Mouse (Mus musculus) liver, embryonic 14.5 days (tissue): Measurements from ENCODE around the gene Ube4b.

ENCODE experiments used
- CTCF ChIP-seq: IDR thresholded peaks from 2 replicates; pipeline ENCODE4 v1.5.1; 2016; ENCODE audit warnings: antibody characterized with exemption, low read depth, control low read depth
- EP300 ChIP-seq: IDR thresholded peaks from 2 replicates; pipeline ENCODE4 v1.6.1; 2016; ENCODE audit warnings: antibody characterized with exemption, low read depth

DNA sequence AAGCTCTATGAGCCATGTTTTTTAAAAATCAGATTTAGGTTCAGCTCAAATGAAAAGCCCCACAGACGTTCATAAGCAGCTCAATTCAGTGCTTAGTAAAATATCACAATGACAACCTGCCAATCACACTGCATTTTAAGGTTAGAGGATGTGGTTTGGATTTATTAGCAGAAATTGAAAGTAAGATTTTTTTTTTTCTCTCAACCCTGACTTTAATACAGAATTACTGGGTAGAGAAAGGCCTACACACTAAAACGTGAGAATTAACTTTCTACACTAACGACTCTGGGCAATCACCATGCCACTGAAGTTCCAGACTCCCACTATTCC lies 118.1 kb downstream of the Ube4b start:
- no peak for TF ChIP-seq CTCF
- no peak for TF ChIP-seq EP300
